Mouse (Mus musculus) kidney, postnatal 10 days (tissue): Measurements from ENCODE around the gene Avl9.

Experiments used
- DNase-seq: peaks from one replicate; pipeline ENCODE4 v3.0.0; 2021; ENCODE audit warnings: mixed read lengths

Gene Avl9

DNA sequence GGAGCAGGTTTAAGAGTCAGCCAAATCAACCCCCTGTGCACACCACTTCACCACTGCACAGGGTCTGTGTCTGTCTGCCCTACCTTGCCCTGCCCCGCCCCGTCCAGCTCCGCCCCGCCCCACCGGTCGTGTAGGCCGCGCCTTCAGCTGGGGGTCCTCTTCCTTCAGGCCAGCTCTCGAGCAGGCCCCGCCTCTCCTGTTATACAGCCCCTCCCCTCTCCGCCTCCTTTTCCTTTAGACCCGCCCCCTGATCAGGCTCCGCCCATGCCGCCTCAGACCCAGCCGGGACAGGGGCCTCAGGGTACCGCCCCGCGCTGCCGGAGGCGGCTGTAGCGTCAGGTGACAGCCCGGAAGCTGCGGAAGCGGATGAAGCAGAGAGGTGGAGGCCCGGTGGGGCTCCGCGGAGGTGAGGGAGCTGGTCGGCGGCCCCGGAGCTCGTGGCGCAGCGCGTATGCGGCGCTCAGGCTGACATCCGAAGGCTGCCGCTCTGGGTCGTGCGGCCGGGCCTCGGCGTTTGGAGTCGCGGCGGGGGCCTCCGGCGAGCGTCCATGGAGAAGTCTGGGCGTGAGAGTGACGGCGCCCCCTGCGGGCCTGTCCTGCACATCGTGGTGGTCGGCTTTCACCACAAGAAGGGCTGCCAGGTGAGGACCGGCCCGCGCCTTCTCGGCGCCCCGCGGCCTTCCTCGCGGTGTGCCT is at the start of gene Avl9:
TSS of gene Avl9 (plus strand) at position 326 of the 696 bp plus-strand sequence.
- peak; percentile 99 for DNase-seq

DNA sequence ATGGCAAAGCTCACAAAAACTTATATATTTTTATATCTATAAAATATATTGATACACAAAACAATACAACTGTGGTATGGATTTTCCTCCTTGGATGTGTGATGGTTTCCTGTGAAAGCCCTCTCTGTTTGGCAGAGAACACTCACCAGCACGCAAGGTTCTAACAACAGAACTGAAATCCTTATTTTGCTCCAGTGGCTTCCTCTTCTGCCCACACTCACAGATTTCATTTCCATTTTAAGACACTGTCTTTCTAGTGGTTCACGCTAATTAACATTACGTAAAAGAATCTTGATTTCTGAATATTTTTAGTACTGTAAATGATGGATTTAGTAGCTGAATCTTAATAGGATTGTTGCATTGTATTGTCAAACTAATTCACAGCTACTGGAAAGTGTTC is 26.5 kb upstream of the Avl9 start:
- no peak for DNase-seq

DNA sequence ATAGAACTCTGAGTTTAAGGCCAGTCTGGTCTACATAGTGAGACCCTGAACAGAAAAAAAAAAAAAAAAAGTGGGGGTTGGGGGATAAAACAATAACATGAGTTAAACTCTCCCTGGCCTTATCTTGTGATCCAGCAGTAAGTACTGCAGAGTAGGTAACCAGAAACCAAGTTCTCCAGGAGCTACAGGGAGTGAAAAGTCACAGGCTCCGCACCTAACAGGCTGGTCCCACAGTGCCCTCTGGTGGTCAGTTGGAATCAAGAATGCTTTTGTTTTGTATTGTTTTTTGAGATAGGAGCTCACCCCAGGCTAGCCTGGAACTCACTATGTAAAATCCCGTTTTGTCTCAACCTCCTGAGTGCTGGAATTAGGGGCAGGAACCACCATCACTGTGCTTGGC is 23.5 kb upstream of the Avl9 start:
- peak; percentile 87 for DNase-seq

DNA sequence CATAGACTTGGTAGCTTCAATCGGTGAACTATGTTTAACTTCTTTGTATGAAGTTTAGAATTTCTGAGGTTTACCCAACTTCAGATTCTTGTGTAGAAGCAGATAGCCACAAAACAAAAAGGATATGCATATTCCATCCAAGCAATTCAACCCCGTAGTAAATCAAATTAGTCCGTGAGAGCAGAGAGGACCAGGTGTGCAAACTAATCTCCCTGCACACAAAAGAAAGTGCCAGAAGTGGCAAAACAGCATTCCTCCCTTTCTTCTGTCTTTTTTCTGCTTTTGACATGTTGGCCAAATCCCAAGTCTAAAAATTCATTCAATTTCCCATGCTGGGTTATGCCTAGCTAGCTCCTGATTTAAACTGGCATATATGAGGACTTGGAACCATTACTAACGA is 22.3 kb upstream of the Avl9 start:
- no peak for DNase-seq

DNA sequence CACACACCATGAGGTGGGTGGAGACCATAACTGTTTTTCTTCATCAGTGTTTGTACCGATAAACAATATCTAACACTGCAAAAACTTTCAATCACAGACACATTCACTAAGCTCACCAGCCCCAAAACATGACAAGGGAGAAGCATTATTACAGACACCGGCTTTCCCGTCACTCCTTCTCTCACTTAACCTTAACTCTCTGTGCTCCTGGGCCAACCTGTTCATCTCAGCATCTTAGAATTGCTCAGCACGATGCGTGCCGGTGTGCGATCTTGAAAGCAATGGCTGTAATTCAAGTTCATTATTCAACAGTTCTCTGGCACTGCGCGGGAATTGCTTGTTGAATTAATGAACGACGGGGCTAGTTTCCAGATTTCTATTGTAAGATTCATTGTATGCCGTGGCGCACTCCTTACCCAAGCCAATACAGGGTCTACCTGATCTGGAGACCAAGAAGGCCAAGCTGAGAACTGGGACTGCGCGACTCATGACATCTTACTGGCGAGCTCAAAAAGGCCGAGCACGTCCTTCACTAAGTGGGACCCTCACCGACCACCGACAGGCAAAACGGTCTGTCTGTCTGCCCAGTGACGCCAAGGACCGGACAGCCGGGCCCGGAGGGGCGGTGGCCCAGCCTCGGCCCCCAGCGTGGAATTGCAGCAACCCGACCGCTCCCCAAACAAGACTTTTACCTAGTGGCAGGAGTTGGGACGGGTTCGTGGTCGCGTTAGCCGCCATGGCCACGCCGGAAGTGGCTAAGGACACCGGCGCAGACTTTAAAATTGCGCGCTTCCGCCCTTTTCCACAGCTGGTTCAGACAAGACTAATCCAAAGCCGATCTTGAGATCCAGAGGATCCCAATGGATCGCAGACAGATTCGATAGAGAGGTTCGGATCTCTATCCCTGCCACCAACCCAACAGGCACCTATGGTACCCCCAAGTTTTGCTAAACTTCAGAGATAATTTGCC is 10.5 kb upstream of the Avl9 start, which contains the start of gene Lsm5:
TSS of gene Lsm5 (minus strand) at position 780 of the 970 bp plus-strand sequence.
- DNase-seq = peak; percentile 89

DNA sequence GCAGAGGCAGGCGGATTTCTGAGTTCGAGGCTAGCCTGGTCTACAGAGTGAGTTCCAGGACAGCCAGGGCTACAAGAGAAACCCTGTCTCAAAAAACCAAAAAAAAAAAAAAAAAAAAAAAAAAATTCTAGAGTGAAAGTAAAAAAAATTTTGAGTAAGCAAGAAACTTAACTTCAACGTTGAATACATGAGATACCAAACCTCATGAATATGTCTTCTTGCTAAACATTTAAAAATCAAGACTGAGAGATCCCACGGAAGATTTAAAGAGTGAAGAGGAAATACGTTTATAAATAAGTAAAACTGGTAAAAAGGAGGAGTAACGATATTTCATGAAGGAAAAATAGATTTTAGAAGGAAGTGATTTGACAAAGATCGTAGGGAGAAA is 519 bp upstream of the Avl9 start:
- DNase-seq = no peak

DNA sequence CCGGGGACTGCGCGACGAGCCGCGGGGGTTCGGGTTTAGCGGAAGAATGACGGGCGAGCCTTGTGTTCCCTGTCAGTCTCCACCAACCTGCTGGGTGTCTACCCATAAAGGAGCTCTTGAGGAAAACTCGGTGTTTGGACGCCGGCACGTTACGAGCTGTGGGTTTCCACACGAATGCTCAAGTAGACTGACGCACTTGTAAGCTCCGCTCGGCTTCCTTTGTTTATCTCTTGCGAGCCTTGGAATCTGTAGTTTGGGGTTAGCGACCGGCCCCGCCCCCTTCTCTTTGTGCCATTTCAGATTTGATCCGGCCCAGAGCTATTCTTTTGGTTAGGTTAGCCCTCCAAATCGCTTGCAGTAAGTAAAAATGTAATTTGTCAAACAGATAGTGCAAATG is 569 bp downstream of the Avl9 start:
- DNase-seq = peak; percentile 63

DNA sequence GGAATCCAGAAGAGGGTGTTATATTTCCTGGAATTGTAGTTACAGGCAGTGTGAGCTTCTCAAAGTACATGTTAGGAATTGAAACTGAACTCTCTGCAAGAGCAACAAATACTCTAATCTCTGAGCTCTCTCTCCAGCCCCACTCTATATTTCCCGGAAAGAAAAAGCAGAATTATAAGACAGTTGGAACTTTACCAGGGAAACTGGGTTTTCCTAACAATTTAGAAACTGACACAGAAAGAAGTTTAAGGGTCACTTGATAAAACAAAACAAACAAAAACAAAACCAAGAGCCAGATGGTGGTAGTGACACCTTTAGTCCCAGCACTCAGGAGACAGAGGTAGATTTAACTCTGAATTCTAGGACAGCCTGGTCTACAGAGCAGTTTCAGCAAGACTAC is 4.4 kb downstream of the Avl9 start:
- DNase-seq = no peak

DNA sequence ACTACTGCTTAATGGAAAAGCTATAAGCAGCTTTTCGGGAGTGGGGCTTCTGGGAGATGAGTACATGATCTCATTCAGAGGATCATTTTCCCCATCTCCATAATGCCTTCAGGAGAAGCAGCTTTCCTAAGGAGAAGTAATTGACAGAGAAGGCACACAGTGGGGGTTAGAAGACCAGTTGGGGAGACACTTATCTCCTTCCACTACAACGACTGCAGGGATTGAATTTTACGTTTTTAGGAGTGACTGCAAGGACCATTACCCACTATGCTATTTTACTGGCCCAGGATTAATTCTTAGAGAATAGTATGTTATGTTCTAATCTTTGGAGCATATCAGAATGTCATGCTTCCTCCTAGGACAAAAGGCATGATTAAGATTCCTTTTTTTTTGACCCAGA is 6.2 kb downstream of the Avl9 start:
- no peak for DNase-seq

DNA sequence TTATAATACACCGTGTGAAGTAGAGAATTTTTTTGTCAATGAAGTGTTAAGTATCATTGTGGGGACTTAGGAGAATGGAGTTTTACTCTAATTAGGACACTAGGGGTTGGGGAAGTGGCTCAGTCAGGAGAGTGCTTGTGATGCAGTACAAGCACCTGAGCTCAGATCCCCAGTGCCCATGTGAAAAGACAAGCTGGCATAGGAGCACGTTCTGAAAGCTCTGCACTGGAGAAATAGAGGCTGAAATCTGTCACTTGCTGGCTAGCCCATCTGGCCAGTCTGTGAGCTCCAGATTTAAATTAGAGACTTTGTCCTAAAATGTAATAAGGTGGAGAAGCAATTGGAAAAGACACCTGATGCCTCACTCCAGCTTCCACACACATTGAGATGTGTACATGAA is 17.8 kb downstream of the Avl9 start:
- DNase-seq = no peak

DNA sequence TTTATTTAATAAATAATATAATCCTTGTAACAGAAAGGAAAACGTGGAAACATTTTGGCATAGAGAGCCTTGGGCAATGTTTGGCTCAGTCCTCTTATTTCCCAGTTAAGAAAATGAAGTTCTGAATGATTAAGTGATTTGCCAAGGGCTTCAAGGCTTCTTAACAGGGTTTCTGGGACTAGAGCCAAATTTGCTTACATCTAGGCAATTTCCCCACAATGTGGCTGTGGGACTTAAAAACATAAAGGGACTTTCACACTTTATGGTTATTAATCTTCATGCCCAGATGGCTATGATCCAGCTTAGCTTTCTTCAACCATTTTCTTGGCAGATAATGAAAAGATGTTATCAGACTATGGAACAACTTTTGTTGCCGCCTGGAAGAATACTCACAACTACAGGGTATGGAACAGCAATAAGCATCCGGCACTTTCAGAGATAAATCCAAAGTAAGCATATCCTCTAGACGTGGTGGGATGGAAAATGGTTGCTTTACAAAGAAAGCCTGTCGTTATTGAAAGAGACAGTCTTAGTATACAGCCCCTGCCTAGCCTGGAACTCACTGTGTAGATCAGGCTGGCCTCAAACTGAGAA is 31.3 kb downstream of the Avl9 start:
- no peak for DNase-seq

DNA sequence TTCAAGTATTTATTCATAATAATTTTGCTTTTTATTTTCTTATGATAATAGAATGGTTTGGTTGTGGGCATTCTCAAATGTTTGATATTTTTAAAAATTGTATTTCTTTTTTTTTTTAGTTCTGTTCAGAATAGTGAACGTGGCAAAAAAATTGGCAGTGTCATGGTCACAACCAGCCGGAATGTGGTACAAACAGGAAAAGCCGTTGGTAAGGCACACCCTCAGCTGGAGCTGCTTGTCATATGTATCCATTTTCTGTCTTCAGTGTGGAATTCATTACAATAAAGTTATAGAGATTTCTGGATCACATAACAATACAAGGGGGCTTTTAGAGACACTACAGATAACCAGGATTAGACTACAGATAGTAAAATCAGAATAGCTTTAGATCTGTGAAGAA is 39.0 kb downstream of the Avl9 start:
- DNase-seq = no peak

DNA sequence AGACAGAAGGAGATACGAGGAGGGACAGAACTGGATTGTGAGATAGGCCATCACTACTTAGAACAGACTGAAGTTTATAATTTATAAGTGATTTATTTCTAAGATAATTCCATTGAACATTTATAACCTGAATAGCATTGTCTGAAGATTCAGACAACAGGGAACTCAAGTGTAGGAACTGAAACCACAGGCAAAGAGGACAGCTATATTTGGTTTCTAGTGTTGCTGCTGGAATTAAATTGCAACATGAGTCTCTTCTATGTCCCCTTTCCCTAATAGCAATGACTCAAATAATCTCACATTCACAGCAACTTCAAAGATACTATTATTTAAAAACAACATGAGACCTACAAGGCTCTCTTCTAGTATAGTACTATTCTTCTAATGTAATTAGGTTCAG is 41.4 kb downstream of the Avl9 start:
- no peak for DNase-seq

DNA sequence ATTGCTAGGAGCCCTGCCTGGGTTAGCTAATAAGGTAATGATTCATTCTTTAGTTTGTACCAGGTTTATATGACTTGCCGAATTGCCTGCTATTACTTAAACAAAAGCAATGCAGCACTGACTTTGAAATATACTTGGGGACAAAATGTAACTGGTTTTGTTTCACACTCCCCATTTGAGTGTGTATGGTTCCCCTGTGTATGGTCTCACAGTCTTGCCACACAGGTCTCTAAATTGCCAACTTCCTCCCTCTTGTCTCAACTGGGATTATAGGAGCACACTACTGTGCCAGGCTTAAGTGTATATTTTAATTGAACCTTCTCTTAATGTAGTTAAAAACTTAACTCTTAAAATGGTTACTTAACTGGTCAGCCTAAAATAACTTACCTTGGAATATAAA is 44.6 kb downstream of the Avl9 start:
- DNase-seq = no peak

DNA sequence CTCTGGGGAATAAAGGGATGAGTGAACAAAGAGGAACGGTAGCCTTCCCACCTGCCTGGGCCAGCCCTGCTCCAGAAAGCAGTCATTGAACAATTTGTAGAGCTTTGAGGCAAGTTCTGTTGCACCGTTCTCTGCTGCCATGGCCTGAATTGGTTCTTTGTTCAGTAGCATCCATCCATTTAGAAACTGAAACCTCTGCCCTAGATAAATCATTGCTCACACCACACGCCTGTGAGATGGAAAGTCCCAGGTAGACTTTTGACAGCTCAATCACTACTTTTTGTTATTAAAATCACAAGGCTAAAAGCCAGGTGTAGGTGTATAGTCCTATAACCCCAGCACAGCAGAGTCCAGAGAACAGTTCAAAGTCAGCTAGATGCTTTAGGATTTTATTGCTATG is 50.6 kb downstream of the Avl9 start:
- DNase-seq = no peak

DNA sequence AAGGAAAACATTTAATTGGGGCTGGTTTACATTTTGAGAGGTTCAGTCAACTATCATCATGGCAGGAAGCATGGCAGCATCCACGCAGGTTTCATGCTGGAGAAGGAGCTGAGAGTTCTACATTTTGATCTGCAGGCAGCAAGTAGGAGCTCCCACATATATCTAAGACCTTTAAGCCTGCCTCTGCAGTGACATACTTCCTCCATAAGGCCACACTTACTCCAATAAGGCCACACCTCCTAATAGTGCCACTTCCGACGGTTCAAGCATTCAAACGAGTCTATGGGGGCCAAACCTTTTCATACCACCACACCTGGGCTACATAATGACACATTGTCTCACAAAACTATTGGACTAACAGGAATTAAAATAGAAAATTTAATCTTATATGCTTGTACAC is 51.0 kb downstream of the Avl9 start:
- no peak for DNase-seq

DNA sequence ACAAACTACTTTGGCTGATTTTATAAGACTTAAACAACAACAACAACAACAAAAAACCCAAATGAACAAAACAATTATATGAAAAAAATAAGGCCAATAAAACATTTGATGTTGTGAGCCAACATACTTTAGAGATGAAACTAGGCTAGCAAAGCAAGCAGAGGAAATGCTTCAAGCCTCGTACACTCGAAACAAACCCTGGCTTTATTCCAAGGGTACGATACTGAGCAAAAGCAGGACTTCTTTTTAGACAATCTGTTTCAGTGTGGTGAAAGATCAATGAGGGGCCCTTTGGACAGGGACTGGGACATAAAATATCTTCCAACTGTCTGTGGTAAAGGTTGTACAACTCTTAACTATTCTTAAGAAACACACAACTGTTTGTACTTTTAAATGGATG is 61.1 kb downstream of the Avl9 start:
- DNase-seq = no peak

DNA sequence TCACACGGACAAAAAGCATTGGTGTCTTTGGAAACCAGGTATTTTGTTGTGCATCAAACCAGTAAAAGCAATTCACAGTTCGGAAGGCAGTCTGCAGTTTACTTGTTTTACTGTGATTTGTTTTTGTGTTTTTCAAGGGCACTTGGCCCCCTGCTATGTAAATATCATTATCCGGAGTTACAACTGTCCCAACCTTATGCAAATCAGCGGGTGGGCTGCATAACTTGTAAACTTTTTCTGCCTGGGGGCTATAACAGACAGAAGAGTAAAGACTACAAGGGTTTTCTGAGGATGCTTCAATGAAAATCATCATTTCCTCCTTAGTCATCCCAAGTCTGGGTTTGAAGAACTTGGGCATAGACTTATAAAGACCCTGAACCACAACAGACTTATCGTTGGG is 64.9 kb downstream of the Avl9 start:
- DNase-seq = no peak

DNA sequence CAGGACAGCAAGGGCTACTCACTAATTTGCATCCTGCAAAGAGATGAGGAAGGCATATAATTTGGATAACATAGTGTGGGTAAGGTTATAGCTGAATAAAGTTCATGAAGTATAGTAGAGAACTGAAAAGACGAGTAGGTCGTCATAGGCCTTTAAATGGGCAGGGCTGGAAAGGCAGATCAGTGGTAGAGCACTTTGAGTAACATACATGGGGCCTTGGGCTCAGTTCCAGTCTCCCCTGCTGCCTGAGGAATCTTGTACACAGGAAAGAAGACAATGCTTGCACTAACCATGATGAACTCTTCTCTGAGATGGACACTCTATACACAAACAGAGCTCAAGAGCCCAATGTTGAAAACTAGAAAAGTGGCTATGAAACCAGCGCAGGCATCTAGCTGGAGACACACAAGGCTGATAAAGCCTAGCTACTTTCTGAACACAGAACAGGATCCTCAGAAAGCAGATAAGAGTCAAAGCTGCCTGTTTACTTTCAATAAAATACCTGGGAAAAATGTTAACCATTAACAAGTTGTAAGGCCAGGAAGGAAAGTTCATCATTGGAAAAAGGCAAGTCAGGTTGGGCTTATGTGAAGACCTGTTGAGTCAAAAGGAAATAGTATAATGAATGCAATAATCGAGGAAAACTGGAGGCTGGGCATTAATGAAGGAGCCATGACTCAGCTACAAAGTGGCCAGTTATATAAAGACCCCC is 69.0 kb downstream of the Avl9 start:
- DNase-seq = no peak

DNA sequence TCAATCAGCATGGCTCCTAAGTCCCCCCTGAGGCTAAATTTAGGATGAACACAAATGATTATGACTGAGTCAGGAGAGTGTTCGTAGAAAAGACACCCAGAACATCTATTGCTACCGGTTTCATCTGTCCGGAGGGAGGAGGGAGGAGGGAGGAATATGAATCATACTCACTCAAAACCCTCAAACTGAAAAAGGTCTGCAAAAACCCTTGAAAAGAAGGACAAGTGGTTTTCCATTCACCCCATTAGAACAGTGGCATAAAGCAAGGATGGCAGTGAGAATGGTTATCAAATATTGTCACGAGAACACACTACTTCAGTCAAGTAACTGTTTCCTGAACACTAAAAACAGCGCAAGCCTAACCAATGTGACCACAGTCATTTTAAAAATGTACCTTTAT is 70.4 kb downstream of the Avl9 start:
- DNase-seq = no peak

DNA sequence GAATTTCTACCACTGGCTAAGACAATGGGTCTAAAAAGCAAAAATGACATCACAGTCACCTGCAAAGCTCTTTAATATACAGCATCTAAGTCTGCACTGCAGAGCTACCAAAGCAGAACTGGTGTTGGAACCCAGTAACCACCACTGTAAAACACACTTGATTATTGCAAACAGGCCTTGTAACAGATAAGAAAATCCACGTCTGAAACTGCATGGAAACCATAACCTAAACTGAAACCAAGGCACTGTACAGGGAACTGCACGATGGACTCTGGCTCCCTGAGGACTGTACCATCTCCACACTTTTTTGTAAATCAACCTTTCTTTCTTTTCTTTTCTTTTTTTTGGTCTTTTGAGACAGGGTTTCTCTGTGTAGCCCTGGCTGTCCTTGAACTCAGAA is 73.0 kb downstream of the Avl9 start:
- no peak for DNase-seq

DNA sequence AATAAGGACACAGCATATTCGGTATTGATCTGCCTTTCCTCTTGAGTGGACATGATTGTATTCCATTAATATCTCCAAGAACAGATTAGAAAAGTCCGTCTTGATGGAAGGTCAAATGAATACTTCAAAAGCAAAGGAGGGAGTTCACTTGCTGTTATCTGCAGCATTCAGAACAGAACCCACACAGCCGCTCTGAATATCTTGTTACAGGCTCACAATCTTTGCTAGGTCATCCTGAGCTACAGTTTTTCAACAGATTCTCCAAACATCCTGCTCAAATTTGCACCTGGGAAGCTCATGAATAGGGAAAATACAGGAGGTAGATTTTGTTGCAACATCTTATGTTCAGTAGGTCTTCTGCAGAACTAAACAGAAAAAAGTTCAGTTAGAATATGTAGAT is 74.6 kb downstream of the Avl9 start:
- DNase-seq = no peak

DNA sequence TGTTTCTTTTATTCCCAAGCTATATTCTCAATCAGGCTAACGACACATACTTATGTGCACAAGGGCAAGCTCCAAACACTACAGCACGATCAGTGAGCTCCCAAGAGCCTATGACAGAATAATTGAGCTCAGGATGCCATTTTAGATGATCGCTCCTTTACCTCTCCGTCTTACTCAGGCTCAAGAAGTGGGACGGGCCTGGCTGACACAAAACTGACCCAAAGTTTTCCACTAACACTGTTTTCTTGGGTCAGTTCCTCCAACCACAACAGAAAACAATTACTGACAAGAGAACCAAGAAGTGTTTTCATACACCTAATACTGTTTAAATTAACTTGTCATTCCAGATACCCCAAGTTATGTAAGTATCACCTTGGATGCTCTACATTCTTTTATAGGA is 80.1 kb downstream of the Avl9 start:
- DNase-seq = no peak
